Mouse (Mus musculus): Measurements from ENCODE around the gene Tfrc.

GRCm38 (mm10) chr16:32656794-32657193, 48.1 kb downstream of the Tfrc start:
- no peak for TF ChIP-seq GATA1 (IDR thresholded peaks at IDR 0.05; ENCODE audit: borderline replicate concordance, low read length)
- no peak for TF ChIP-seq FLI1 (IDR thresholded peaks at IDR 0.05; ENCODE audit: low read length)
